ENCODE assay signal across 19 mouse cellular contexts in the genomic region with DNA sequence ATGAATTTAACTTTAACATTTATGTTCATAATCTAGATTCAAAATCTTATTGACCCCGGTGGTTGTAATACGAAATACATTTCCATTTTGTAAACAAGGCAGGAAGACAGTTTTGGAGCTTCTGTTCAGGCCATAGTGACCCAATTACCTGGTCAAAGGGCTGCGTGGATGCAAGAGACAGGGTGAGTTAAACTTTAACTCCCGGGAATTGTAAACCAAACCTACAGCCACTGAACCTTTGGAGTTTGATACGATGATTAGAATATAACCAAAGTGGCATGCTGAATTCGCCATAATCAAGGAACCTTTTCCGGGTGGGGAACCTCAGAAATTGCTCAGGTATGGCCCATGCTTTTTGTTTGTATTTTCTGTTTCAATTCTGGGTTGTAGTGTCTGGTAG. TPM values are rescaled to one million over a fixed set of nuclear protein-coding genes. Genes with fewer than 3 reads are reported as not detected.
DNase-seq lines count a peak whose midpoint lies in the region; ATAC-seq and TF ChIP-seq lines count a peak whose summit lies in the region.
"Had no signal": no experiment of that assay in that cellular context is flagged by ENCODE, and none has a peak within 500 bp of the region (broad histone marks: within the 10 kb centered on the region; RNA-seq: fewer than 3 reads in every experiment).

A gene (plus strand): TSS at position 244 of the 400 bp plus-strand sequence.

- H3K27me3 ChIP-seq in stomach, embryonic 15.5 days (replicated peaks), result no peaks in the 10 kb centered on the region
- H3K27me3 ChIP-seq in stomach, postnatal 0 days (ENCODE audit: control insufficient read depth, insufficient read depth, low read length), result no peaks in the 10 kb centered on the region
- no peaks in the 10 kb centered on the region for H3K27me3 ChIP-seq in liver, embryonic 14.5 days (ENCODE audit: control insufficient read depth, insufficient read depth, low read length)
- no peaks in the 10 kb centered on the region for H3K27me3 ChIP-seq in midbrain, embryonic 11.5 days (ENCODE audit: control insufficient read depth, insufficient read depth, low read length)
- H3K27me3 ChIP-seq: hindbrain, embryonic 12.5 days had no signal

- 65% methylated on average over 7 of the region's 7 CpGs for WGBS in stomach, embryonic 15.5 days
- 63% methylated on average over 7 of the region's 7 CpGs for WGBS in stomach, postnatal 0 days
- WGBS in liver, embryonic 14.5 days (ENCODE audit: insufficient replicate concordance), result 63% methylated on average over 7 of the region's 7 CpGs
- WGBS in midbrain, embryonic 11.5 days, result 88% methylated on average over 7 of the region's 7 CpGs

- no peak for ATAC-seq in stomach, embryonic 15.5 days (ENCODE audit: insufficient read depth, low FRiP score, low read depth)
- ATAC-seq in stomach, postnatal 0 days (ENCODE audit: low FRiP score, low TSS enrichment), result no peak
- no peak for ATAC-seq in liver, embryonic 14.5 days (ENCODE audit: insufficient read depth)
- ATAC-seq in midbrain, embryonic 11.5 days (ENCODE audit: low FRiP score), result no peak
- ATAC-seq: forebrain, embryonic 16.5 days; midbrain, embryonic 16.5 days had no signal

- DNase-seq in stomach, postnatal 0 days (ENCODE audit: low spot score), result no peak
- DNase-seq in kidney, postnatal 14 days, result peak; percentile 58
- peak; percentile 9 to 24 (median 13) for DNase-seq in liver, embryonic 14.5 days (ENCODE audit: low read depth in 3 of 3, low spot score in 3 of 3)
- no peak for DNase-seq in cerebellum, postnatal 10 days
- no peak for DNase-seq in midbrain, embryonic 11.5 days (ENCODE audit: low spot score, missing footprints)
- no peak for DNase-seq in urinary bladder, postnatal 10 days (ENCODE audit: low spot score)
- DNase-seq: B cell, adult 2 months; cerebellum, adult 8-10 months; embryo, embryonic 11 days; heart, adult 11 months had no signal

- no peaks in the 10 kb centered on the region for H3K4me1 ChIP-seq in stomach, embryonic 15.5 days
- no peaks in the 10 kb centered on the region for H3K4me1 ChIP-seq in stomach, postnatal 0 days (replicated peaks; ENCODE audit: control insufficient read depth, insufficient read depth)
- H3K4me1 ChIP-seq in liver, embryonic 14.5 days (replicated peaks; ENCODE audit: control insufficient read depth in 2 of 2, insufficient read depth in 2 of 2, low read length in 1 of 2), result no peaks in the 10 kb centered on the region
- H3K4me1 ChIP-seq in midbrain, embryonic 11.5 days (ENCODE audit: control insufficient read depth, insufficient read depth, low read length), result no peaks in the 10 kb centered on the region
- H3K4me1 ChIP-seq: hindbrain, embryonic 12.5 days had no signal

- peak within 1 kb of the TSS; percentile 8 for H3K4me3 ChIP-seq in stomach, embryonic 15.5 days (replicated peaks)
- no peak within 1 kb of the TSS for H3K4me3 ChIP-seq in stomach, postnatal 0 days (ENCODE audit: low read depth, low read length)
- peak within 1 kb of the TSS; percentile 46 to 68 for H3K4me3 ChIP-seq in liver, embryonic 14.5 days (ENCODE audit: insufficient read depth in 1 of 2, low read depth in 2 of 2, low read length in 2 of 2)
- no peak within 1 kb of the TSS for H3K4me3 ChIP-seq in midbrain, embryonic 11.5 days (ENCODE audit: low read depth, low read length)
- H3K4me3 ChIP-seq: hindbrain, embryonic 12.5 days had no signal

- TF ChIP-seq EP300 in stomach, postnatal 0 days (optimal IDR thresholded peaks at IDR 0.05), result no peak
- no peak for TF ChIP-seq EP300 in liver, embryonic 14.5 days (IDR thresholded peaks at IDR 0.05; ENCODE audit: low read depth)

- no peak within 1 kb of the TSS for H3K27ac ChIP-seq in stomach, embryonic 15.5 days
- H3K27ac ChIP-seq in stomach, postnatal 0 days (replicated peaks), result no peak within 1 kb of the TSS
- H3K27ac ChIP-seq in liver, embryonic 14.5 days, result no peak within 1 kb of the TSS
- H3K27ac ChIP-seq in midbrain, embryonic 11.5 days (ENCODE audit: low read depth, low read length), result no peak within 1 kb of the TSS
- H3K27ac ChIP-seq: hindbrain, embryonic 12.5 days had no signal

- no peaks in the 10 kb centered on the region for H3K36me3 ChIP-seq in stomach, embryonic 15.5 days
- no peaks in the 10 kb centered on the region for H3K36me3 ChIP-seq in stomach, postnatal 0 days (ENCODE audit: control insufficient read depth, insufficient read depth, low read length)
- no peaks in the 10 kb centered on the region for H3K36me3 ChIP-seq in liver, embryonic 14.5 days (replicated peaks; ENCODE audit: control insufficient read depth, insufficient read depth, low read depth)
- H3K36me3 ChIP-seq in midbrain, embryonic 11.5 days (ENCODE audit: control insufficient read depth, insufficient read depth, low read length), result no peaks in the 10 kb centered on the region
- H3K36me3 ChIP-seq: hindbrain, embryonic 12.5 days had no signal

- TF ChIP-seq CTCF in stomach, postnatal 0 days (IDR thresholded peaks at IDR 0.05; ENCODE audit: low read depth), result no peak
- TF ChIP-seq CTCF in liver, embryonic 14.5 days (IDR thresholded peaks at IDR 0.05; ENCODE audit: low read depth), result no peak

- H3K9ac ChIP-seq in stomach, embryonic 15.5 days, result no peak within 1 kb of the TSS
- no peak within 1 kb of the TSS for H3K9ac ChIP-seq in stomach, postnatal 0 days (ENCODE audit: low read length)
- H3K9ac ChIP-seq in liver, embryonic 14.5 days (replicated peaks), result no peak within 1 kb of the TSS
- H3K9ac ChIP-seq in midbrain, embryonic 11.5 days (ENCODE audit: low read length), result no peak within 1 kb of the TSS
- H3K9ac ChIP-seq: hindbrain, embryonic 12.5 days had no signal

- no peak within 1 kb of the TSS for H3K4me2 ChIP-seq in stomach, embryonic 15.5 days
- no peak within 1 kb of the TSS for H3K4me2 ChIP-seq in stomach, postnatal 0 days (replicated peaks; ENCODE audit: low read depth)
- H3K4me2 ChIP-seq in liver, embryonic 14.5 days (ENCODE audit: low read depth), result peak within 1 kb of the TSS; percentile 31
- H3K4me2 ChIP-seq in midbrain, embryonic 11.5 days, result no peak within 1 kb of the TSS
- H3K4me2 ChIP-seq: hindbrain, embryonic 12.5 days had no signal

- H3K9me3 ChIP-seq in stomach, embryonic 15.5 days, result no peaks in the 10 kb centered on the region
- H3K9me3 ChIP-seq in stomach, postnatal 0 days (ENCODE audit: control insufficient read depth, low read length), result no peaks in the 10 kb centered on the region
- no peaks in the 10 kb centered on the region for H3K9me3 ChIP-seq in liver, embryonic 14.5 days (ENCODE audit: control insufficient read depth, low read length)
- no peaks in the 10 kb centered on the region for H3K9me3 ChIP-seq in midbrain, embryonic 11.5 days (ENCODE audit: control insufficient read depth, low read length)
- H3K9me3 ChIP-seq: hindbrain, embryonic 12.5 days had no signal

RNA-seq across cellular contexts. Expression of the gene that starts here (rescaled TPM):
- polyA plus RNA-seq in stomach, embryonic 15.5 days (2015; fragmentation: Nextera tagmentation; extraction: Ambion mirVana), result 3.6 and 5.0 TPM in 2 replicates
- 0.10 and 0.12 TPM in 2 replicates for polyA plus RNA-seq in stomach, postnatal 0 days (2015; fragmentation: Nextera tagmentation; extraction: Ambion mirVana)
- 4.8 and 6.3 TPM in 2 replicates for polyA plus RNA-seq in liver, embryonic 14.5 days (2012; rRNA removed)
- polyA plus RNA-seq in liver, embryonic 14.5 days (2014; fragmentation: Nextera tagmentation; extraction: Ambion mirVana), result 3.4 and 5.2 TPM in 2 replicates
- polyA plus RNA-seq in midbrain, embryonic 11.5 days (2014; fragmentation: Nextera tagmentation; extraction: Ambion mirVana), result not detected in 2 replicates
- polyA plus RNA-seq: forebrain, embryonic 16.5 days; heart, embryonic 16.5 days; hindbrain, embryonic 12.5 days; limb, embryonic 11.5 days; lung, embryonic 16.5 days; midbrain, embryonic 16.5 days; neural tube, embryonic 11.5 days; thymus, postnatal 0 days had no signal

Comparison
In these comparisons a context has a peak if more than half of its experiments do, and no peak if none do; other contexts are left out.
1. H3K4me3 ChIP-seq: peak in stomach, embryonic 15.5 days (single experiment) and liver, embryonic 14.5 days (2 of 2); none in stomach, postnatal 0 days (single experiment) and midbrain, embryonic 11.5 days (single experiment).
2. DNase-seq: peak in kidney, postnatal 14 days (single experiment) and liver, embryonic 14.5 days (3 of 3); none in stomach, postnatal 0 days (single experiment), cerebellum, postnatal 10 days (0 of 2), midbrain, embryonic 11.5 days (single experiment) and urinary bladder, postnatal 10 days (single experiment).